Mouse (Mus musculus) left cerebral cortex, adult 18-20 months (tissue): ENCODE data around the gene Pum1. TPM values are rescaled to one million over a fixed set of nuclear protein-coding genes. Genes with fewer than 3 reads are reported as not detected.

Experiments used
- DNase-seq, 2 experiments: peaks; one replicate each; pipeline ENCODE4 v3.0.0; 2021 to 2022; ENCODE audit warnings: low spot score in 2 of 2, mixed read lengths in 1 of 2
- total RNA-seq, 2 experiments: library from RNA; stranded (reverse); gene quantifications; 2 replicates each; pipeline ENCODE4 v1.2.3; 2021

Gene Pum1
- total RNA-seq, 2 experiments from 2014 or later = 113 to 124 TPM

DNA sequence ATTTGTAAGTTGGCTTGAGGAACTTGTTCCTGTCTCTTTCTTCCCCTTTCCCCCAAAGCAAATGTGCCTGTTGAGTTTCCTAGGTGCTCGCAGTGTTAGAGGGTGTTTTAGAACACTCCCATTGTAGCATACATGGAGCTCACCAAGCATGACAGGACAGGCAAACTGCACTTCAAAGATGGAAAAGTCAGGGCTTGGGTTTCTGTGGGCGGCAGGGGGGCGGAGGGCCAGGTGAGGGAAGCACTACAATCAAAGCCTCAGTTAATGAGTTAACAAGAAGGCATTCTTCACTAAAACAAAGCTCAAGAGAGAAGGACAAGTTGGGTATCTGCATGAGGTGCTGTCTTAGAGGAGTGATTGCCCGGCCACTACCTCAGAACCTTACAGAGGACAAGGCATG is 56.2 kb downstream of the Pum1 start:
- no peak for DNase-seq

DNA sequence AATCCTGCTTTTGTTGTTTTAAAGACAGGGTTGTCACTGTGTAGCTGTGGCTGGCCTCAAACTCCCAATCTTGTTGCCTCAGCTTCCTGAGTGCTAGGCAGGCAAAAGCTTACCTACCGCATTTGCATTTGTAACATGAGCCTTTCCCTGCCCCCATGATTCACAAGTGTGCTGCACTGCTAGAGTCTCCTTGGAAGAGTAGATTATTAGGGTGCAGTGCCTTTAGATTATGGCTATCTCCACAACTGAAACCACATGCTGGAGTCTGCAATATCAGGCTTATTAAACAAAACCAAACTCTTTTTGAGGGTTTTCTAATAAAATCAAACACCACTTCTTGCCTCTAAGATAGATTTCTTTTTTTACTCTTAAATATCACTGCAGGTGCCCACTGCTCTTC is 59.5 kb downstream of the Pum1 start:
- DNase-seq = no peak

DNA sequence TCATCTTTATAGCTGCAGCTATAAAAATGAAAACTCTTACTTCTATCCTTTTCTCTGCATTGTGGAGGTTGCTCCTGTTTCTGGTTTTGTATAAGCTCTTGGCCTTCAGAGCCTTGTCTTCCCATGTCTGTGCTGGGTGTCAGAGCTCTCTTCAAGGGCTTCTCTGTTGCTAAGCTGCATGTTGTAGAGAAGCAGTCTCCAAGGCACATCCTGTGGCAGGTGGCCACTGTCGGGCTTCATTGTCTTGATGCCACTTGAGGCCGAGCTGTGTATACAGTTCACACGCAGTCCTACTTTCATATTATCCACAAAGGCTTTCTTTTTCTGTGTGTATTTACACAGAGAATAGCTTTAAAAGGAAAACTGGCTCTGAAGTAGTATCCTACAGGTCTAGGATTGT is 63.0 kb downstream of the Pum1 start:
- no peak for DNase-seq

- DNase-seq = no peak
These were observed 72.8 kb downstream of the Pum1 start for GRCm38 (mm10) chr4:130735957-130736356.

GRCm38 (mm10) chr4:130738527-130738926 is 75.4 kb downstream of the Pum1 start:
- peak; percentile 59 to 68 for DNase-seq

GRCm38 (mm10) chr4:130744058-130744457 is 80.9 kb downstream of the Pum1 start:
- DNase-seq = no peak

GRCm38 (mm10) chr4:130745561-130746306 is 82.6 kb downstream of the Pum1 start:
- peak; percentile 87 for DNase-seq

DNA sequence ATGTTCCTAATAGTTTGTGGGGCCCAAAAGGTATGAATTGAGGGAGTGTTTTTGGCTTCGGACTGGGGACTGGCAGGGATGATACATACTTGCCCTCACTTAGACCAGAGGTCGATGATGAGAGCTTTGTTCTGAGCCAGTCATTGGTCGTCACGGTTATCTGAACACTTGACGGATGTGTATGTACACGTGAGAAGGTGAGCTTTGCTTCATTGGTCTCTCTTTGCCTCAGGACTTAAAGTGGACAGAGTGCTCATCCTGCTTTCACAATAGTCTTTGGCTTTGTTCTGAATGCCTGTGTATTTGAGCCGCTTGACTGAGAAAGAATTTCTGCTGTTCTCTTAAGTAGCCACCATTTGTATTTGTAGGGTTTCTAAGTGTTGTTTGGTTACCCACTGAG is 86.4 kb downstream of the Pum1 start:
- no peak for DNase-seq

DNA sequence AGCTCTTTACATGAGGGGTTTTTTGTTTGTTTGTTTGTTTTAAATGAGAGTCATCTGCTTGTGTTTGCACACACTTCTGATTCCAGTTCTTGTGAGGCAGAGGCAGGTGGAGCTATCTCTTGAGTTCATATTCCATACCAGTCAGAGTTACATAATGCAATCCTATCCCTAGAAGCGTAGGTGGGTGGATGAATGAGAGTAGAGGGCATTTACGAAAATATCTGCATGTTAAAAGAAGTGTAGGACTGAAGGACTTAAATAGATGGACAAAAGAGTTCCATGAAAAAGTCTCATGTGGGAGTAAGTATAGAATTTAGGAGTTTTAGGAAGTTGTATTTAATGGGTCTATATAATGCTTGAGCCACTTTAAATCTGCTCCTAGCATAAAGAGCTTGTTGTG is 88.8 kb downstream of the Pum1 start:
- DNase-seq = no peak

DNA sequence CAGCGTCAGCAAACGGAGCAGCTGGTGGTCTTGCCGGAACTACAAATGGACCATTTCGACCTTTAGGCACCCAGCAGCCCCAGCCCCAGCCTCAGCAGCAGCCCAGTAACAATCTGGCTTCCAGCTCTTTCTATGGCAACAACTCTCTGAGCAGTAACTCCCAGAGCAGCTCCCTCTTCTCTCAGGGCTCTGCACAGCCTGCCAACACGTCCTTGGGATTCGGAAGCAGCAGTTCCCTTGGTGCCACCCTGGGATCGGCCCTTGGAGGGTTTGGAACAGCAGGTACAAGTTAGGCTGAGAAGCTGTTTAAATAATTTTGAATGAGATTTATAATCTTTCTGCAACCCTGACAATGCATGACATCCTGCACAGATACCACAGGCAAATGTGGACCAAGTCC is 89.5 kb downstream of the Pum1 start:
- DNase-seq = no peak

GRCm38 (mm10) chr4:130753755-130754154 is 90.6 kb downstream of the Pum1 start:
- DNase-seq = no peak

DNA sequence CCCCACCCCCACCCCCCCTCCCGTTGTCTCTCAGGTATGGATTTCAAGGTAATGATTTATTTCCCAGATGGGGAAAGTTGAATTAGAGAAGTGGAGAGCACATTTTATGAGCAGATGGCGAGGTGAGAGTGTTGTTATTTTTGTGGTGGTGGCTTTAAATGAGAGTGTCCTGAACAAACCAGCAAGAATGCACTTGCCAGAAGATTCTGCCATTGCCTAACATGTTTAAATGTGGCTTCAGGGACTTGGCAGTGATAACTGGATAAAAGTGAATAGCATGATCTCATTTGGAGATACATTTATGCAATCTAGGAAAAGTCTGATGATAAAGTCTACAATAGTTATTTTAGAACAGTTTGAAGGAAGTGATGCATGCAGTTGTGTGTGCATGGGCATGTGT is 91.7 kb downstream of the Pum1 start:
- DNase-seq = no peak

- DNase-seq = no peak
These were observed 96.8 kb downstream of the Pum1 start for GRCm38 (mm10) chr4:130759875-130760274.

DNA sequence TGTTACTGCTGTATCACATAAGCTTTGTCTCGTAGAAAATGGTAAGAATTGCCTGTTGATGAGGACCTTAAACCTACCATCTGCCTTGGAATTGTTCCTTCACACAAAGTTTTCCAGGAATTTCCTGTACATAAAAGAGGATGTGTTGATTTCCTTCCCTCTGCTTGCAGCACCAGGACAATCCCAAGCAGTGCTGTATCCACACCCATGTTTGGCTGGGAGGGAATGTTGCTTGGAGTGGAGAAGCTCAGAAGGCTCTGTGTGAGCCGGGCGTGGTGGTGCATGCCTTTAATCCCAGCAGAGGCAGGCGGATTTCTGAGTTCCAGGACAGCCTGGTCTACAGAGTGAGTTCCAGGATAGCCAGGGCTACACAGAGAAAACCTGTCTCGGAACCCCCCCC is 98.7 kb downstream of the Pum1 start:
- no peak for DNase-seq

DNA sequence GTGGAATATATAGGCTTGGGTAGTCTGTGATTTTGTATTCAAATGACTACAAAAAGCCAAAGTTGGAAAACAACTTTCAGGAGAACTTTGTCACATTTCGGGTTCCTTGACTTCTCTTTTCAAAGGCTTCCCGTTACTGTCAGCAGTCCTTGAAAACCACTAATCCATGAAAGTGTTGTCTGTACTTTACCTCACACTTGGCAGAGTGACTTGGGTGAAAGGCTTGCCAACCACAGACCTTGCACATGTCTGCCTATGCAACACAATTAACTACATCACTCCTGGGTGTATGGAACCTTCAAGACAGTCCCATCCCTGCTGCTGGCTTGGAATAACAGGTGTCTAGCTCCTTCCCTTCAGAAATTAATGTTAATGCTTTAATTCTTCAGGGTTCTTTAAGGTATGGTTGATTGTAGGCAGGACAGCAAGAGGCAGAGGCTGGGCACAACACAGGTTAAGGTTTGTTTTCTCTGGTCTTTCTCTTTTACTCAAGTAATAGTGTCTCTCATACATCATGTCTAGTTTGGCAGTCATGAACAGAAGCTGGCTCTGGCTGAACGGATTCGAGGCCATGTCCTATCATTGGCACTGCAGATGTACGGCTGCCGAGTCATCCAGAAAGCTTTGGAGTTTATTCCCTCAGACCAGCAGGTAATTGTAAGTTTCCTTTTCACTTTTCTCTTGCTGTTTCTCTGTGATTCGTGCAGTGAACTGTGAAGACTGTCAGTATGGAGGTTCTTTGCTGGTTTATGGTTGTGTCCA is 102.5 kb downstream of the Pum1 start:
- DNase-seq = no peak

- DNase-seq = no peak
These were observed 103.3 kb downstream of the Pum1 start for GRCm38 (mm10) chr4:130766387-130766786.

DNA sequence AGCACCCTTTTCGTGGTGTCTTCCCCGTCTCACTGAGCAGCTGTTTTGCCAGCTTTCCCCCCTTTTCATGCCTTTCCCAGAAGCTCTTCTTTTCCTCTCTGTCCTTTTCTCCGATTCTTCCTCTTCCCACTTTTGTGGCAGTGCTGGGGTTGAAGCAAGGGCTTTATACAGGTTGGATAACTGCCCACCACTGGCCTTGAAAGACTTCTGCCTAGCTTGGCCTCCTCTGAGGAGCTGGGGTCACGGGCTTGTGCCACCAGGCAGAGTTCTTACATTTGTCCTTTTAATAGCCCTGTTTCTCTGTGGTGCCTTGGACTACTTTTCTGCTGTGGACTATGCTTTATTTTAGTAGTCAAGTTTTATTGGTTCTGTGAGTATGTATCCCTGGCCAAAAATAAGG is 103.8 kb downstream of the Pum1 start:
- DNase-seq = no peak

DNA sequence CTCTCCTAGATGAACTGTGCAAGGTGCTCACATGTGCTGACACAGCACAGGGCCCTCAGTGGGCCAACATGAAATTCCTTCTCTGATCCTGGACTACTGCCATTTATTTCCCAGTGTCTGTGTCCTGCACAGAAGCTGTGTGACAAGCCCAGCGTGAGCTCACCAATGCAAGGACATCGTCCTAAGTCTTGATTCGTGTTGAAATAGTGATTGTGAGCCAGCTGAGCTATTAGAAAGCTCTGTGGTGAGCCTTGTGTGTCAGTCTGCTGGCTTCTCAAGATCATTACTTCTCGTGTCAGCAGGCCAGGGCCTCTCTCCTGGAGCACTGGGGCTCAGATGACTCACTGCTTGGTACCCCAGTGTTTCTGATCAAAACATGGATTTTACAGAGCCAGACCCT is 110.8 kb downstream of the Pum1 start:
- DNase-seq = no peak

DNA sequence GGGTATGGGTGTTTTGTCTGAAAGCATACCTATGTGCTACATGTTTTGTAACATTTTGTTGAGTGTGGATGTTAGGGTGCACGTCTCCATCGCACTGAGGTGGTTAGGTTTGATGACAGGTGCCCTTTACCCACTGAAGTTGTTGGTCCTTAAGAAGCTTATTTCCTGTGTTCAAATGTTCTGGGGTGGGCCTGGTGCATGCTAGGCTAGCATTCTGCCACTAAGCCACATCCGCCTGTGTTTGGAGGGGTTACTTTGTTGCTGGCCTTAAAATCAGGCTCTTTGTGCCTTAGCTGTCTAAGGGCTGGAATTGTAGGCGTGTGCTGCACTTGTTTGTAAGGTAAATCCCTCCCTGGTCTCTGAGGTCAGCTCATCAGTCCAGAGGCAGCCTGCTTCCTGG is 111.7 kb downstream of the Pum1 start:
- no peak for DNase-seq

GRCm38 (mm10) chr4:130777647-130778046 is 114.5 kb downstream of the Pum1 start:
- no peak for DNase-seq

- DNase-seq = peak; percentile 42 to 57
These were observed 115.9 kb downstream of the Pum1 start for GRCm38 (mm10) chr4:130779037-130779436.

- DNase-seq = no peak
These were observed 119.4 kb downstream of the Pum1 start for GRCm38 (mm10) chr4:130782492-130782891.

GRCm38 (mm10) chr4:130784755-130785154 is 121.6 kb downstream of the Pum1 start:
- peak; percentile 65 to 72 for DNase-seq
